Mouse (Mus musculus): ENCODE measurements around the gene Zfp296.
"Not testable (repeated sequence)": the region's sequence is repeated elsewhere in the genome, so short reads cannot be mapped to it uniquely, and the experiment has no call there.

Gene Zfp296

GRCm38 (mm10) chr7:19562643-19563410, 14.3 kb upstream of the Zfp296 start, which contains the start of gene Ppp1r37:
Gene Ppp1r37 (minus strand): TSS chr7:19563076.
- DNase-seq (ENCODE audit: low read depth, low spot score) = no peak

GRCm38 (mm10) chr7:19563884-19564283, 13.2 kb upstream of the Zfp296 start:
- DNase-seq (ENCODE audit: low read depth, low spot score) = no peak

GRCm38 (mm10) chr7:19564455-19564854, 12.6 kb upstream of the Zfp296 start:
- no peak for DNase-seq (ENCODE audit: low read depth, low spot score)

GRCm38 (mm10) chr7:19565803-19566202, 11.3 kb upstream of the Zfp296 start:
- DNase-seq (ENCODE audit: low read depth, low spot score) = no peak

- DNase-seq (ENCODE audit: low read depth, low spot score) = no peak
Observed at GRCm38 (mm10) chr7:19567426-19567825, 9.7 kb upstream of the Zfp296 start.

- no peak for DNase-seq (ENCODE audit: low read depth, low spot score)
Observed at GRCm38 (mm10) chr7:19569647-19570046, 7.4 kb upstream of the Zfp296 start.

GRCm38 (mm10) chr7:19572926-19573775, 3.9 kb upstream of the Zfp296 start:
- DNase-seq (ENCODE audit: low read depth, low spot score) = peak; percentile 54

- DNase-seq (ENCODE audit: low read depth, low spot score) = no peak
Observed at GRCm38 (mm10) chr7:19573776-19574140, 3.3 kb upstream of the Zfp296 start.

GRCm38 (mm10) chr7:19575559-19575958, 1.5 kb upstream of the Zfp296 start:
- DNase-seq (ENCODE audit: low read depth, low spot score) = no peak

- DNase-seq (ENCODE audit: low read depth, low spot score) = no peak
Observed at GRCm38 (mm10) chr7:19577877-19578414, 859 bp downstream of the Zfp296 start.

- no peak for DNase-seq (ENCODE audit: low read depth, low spot score)
Observed at GRCm38 (mm10) chr7:19578436-19578835, 1.3 kb downstream of the Zfp296 start.

GRCm38 (mm10) chr7:19579751-19580150, 2.7 kb downstream of the Zfp296 start:
- DNase-seq (ENCODE audit: low read depth, low spot score) = no peak

GRCm38 (mm10) chr7:19580634-19581033, 3.5 kb downstream of the Zfp296 start:
- no peak for DNase-seq (ENCODE audit: low read depth, low spot score)

- no peak for DNase-seq (ENCODE audit: low read depth, low spot score)
Observed at GRCm38 (mm10) chr7:19586269-19586668, 9.2 kb downstream of the Zfp296 start.

GRCm38 (mm10) chr7:19589207-19589606, 12.1 kb downstream of the Zfp296 start:
- no peak for DNase-seq (ENCODE audit: low read depth, low spot score)

GRCm38 (mm10) chr7:19589917-19590316, 12.8 kb downstream of the Zfp296 start:
- DNase-seq (ENCODE audit: low read depth, low spot score) = peak; percentile 73

GRCm38 (mm10) chr7:19593061-19593730, 16.1 kb downstream of the Zfp296 start:
- DNase-seq (ENCODE audit: low read depth, low spot score) = no peak

GRCm38 (mm10) chr7:19600562-19600961, 23.5 kb downstream of the Zfp296 start:
- no peak for DNase-seq (ENCODE audit: low read depth, low spot score)

GRCm38 (mm10) chr7:19603055-19603454, 26.0 kb downstream of the Zfp296 start:
- DNase-seq (ENCODE audit: low read depth, low spot score) = no peak

- DNase-seq (ENCODE audit: low read depth, low spot score) = peak; percentile 92
Observed at GRCm38 (mm10) chr7:19603849-19604605, 26.9 kb downstream of the Zfp296 start, which contains the start of gene Clasrp. Gene Clasrp (minus strand): TSS chr7:19604486.

GRCm38 (mm10) chr7:19604606-19605214, 27.6 kb downstream of the Zfp296 start:
- DNase-seq (ENCODE audit: low read depth, low spot score) = not testable (repeated sequence)

Data from skeletal muscle tissue, adult 2 months (tissue).